Mouse (Mus musculus): ENCODE results near the gene Gda.

Gene Gda

GRCm38 (mm10) chr19:21441787-21442186 lies 31.5 kb downstream of the Gda start:
- DNase-seq (ENCODE audit: low spot score) = no peak

GRCm38 (mm10) chr19:21440841-21441240 lies 32.4 kb downstream of the Gda start:
- no peak for DNase-seq (ENCODE audit: low spot score)

GRCm38 (mm10) chr19:21439141-21439737 lies 34.0 kb downstream of the Gda start:
- DNase-seq (ENCODE audit: low spot score) = no peak

- no peak for DNase-seq (ENCODE audit: low spot score)
Observed at GRCm38 (mm10) chr19:21436566-21436965, 36.7 kb downstream of the Gda start.

- DNase-seq (ENCODE audit: low spot score) = no peak
Observed at GRCm38 (mm10) chr19:21433348-21433747, 39.9 kb downstream of the Gda start.

- DNase-seq (ENCODE audit: low spot score) = no peak
Observed at GRCm38 (mm10) chr19:21432879-21433278, 40.4 kb downstream of the Gda start.

- no peak for DNase-seq (ENCODE audit: low spot score)
Observed at GRCm38 (mm10) chr19:21432286-21432685, 41.0 kb downstream of the Gda start.

- DNase-seq (ENCODE audit: low spot score) = no peak
Observed at GRCm38 (mm10) chr19:21425391-21425790, 47.9 kb downstream of the Gda start.

GRCm38 (mm10) chr19:21423731-21424130 lies 49.5 kb downstream of the Gda start:
- DNase-seq (ENCODE audit: low spot score) = no peak

- DNase-seq (ENCODE audit: low spot score) = no peak
Observed at GRCm38 (mm10) chr19:21418418-21418817, 54.8 kb downstream of the Gda start.

GRCm38 (mm10) chr19:21415377-21415776 lies 57.9 kb downstream of the Gda start:
- no peak for DNase-seq (ENCODE audit: low spot score)

GRCm38 (mm10) chr19:21409178-21409577 lies 64.1 kb downstream of the Gda start:
- no peak for DNase-seq (ENCODE audit: low spot score)

- DNase-seq (ENCODE audit: low spot score) = no peak
Observed at GRCm38 (mm10) chr19:21407363-21407762, 65.9 kb downstream of the Gda start.

- no peak for DNase-seq (ENCODE audit: low spot score)
Observed at GRCm38 (mm10) chr19:21397994-21398393, 75.3 kb downstream of the Gda start.

GRCm38 (mm10) chr19:21396364-21396763 lies 76.9 kb downstream of the Gda start:
- no peak for DNase-seq (ENCODE audit: low spot score)

GRCm38 (mm10) chr19:21390904-21391303 lies 82.3 kb downstream of the Gda start:
- no peak for DNase-seq (ENCODE audit: low spot score)

GRCm38 (mm10) chr19:21386842-21387241 lies 86.4 kb downstream of the Gda start:
- DNase-seq (ENCODE audit: low spot score) = no peak

- no peak for DNase-seq (ENCODE audit: low spot score)
Observed at GRCm38 (mm10) chr19:21384231-21384630, 89.0 kb downstream of the Gda start.

- no peak for DNase-seq (ENCODE audit: low spot score)
Observed at GRCm38 (mm10) chr19:21383491-21384226, 89.6 kb downstream of the Gda start.

- no peak for DNase-seq (ENCODE audit: low spot score)
Observed at GRCm38 (mm10) chr19:21381696-21382095, 91.5 kb downstream of the Gda start.

- no peak for DNase-seq (ENCODE audit: low spot score)
Observed at GRCm38 (mm10) chr19:21379195-21379594, 94.0 kb downstream of the Gda start.

GRCm38 (mm10) chr19:21376445-21377218 lies 96.6 kb downstream of the Gda start:
- DNase-seq (ENCODE audit: low spot score) = peak; percentile 25
